Mouse (Mus musculus) lung, postnatal 0 days (tissue): ENCODE data around the gene Galc.

ENCODE experiments used
- CTCF ChIP-seq: IDR thresholded peaks from 2 replicates; pipeline ENCODE4 v1.5.1; 2016; ENCODE audit warnings: antibody characterized with exemption, mild to moderate bottlenecking
- EP300 ChIP-seq: IDR thresholded peaks from 2 replicates; pipeline ENCODE4 v1.6.1; 2016; ENCODE audit warnings: antibody characterized with exemption, mild to moderate bottlenecking, control low read depth

- TF ChIP-seq EP300 (no peak), CTCF (no peak)
These were observed 45.1 kb downstream of the Galc start for GRCm38 (mm10) chr12:98214191-98214590.
